Mouse (Mus musculus): ENCODE measurements around the gene Ccdc134.

DNA sequence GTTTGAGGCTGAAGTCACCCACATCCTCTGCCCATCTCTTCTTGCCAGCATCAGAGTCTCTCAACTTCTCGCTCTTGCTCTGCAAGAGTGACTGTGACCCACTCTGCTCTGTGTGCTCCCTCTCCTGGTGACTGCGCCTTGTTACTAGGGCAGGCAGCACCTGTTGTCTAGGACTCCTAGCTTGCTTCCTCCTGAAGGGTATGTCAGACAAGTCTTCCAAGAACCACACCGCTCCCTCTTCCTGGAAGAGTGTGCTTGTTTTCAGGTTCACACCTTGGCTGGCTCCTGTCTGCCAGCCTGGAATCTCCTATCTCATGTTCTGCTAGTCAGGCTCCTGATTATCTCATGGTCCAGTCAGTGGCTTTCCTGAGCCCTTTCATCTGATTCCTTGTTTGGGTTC lies 12.6 kb downstream of the Ccdc134 start:
- TF ChIP-seq POLR2A (IDR thresholded peaks at IDR 0.05; ENCODE audit: extremely low read depth, insufficient read depth, low read length) (no peak), CTCF (IDR thresholded peaks at IDR 0.05; ENCODE audit: extremely low read depth, insufficient read depth, low read length) (no peak)

All from cortical plate, adult 2 months (tissue).